Mouse (Mus musculus): ENCODE measurements around the gene Fbxo2.

DNA sequence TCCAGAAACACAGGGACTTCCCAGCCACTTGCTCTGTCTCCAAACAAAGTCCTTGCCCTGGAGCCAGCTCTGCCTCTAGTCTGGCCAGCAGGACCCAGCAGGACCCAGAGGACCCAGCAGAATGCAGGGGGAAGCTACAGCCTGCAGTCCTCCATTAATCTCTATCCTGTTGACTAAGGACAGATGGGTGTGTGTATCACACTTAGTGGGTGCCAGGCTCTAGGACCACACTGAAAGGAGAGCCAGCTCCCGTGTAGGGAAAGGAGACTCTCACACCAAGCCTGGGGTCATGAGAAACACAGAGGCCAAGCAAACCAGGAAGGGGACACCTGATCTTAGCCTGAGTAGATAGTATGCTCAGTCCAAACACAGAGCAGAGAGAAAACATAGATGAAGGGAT, 32.2 kb upstream of the Fbxo2 start:
- TF ChIP-seq CTCF (IDR thresholded peaks at IDR 0.05; ENCODE audit: borderline replicate concordance, control insufficient read depth, extremely low read depth, insufficient read depth, low read length, poor library complexity) (no peak), POLR2A (IDR thresholded peaks at IDR 0.05; ENCODE audit: control insufficient read depth, extremely low read depth, insufficient read depth, low read length, poor library complexity) (no peak)

Data from thymus, adult 2 months (tissue).